Mouse (Mus musculus) spleen, postnatal 14 days (tissue): ENCODE results near the gene Ism1.

Experiments
- DNase-seq, 2 experiments: peaks; one replicate each; pipeline ENCODE4 v3.0.0; 2021 to 2022; ENCODE audit warnings: low spot score in 2 of 2

Gene Ism1

GRCm38 (mm10) chr2:139677809-139678274, at the start of gene Ism1:
Gene Ism1, plus strand, starts transcription at chr2:139678178.
- DNase-seq: no peak

- no peak for DNase-seq
Observed at GRCm38 (mm10) chr2:139628731-139629130, 49.2 kb upstream of the Ism1 start.

GRCm38 (mm10) chr2:139629653-139630052, 48.3 kb upstream of the Ism1 start:
- no peak for DNase-seq

GRCm38 (mm10) chr2:139634506-139634905, 43.5 kb upstream of the Ism1 start:
- no peak for DNase-seq

GRCm38 (mm10) chr2:139637861-139638260, 40.1 kb upstream of the Ism1 start:
- no peak for DNase-seq

- DNase-seq: no peak
Observed at GRCm38 (mm10) chr2:139641757-139642385, 36.1 kb upstream of the Ism1 start.

- no peak for DNase-seq
Observed at GRCm38 (mm10) chr2:139649518-139649917, 28.5 kb upstream of the Ism1 start.

- no peak for DNase-seq
Observed at GRCm38 (mm10) chr2:139656750-139657149, 21.2 kb upstream of the Ism1 start.

- DNase-seq: no peak
Observed at GRCm38 (mm10) chr2:139671838-139672237, 6.1 kb upstream of the Ism1 start.

GRCm38 (mm10) chr2:139672371-139672770, 5.6 kb upstream of the Ism1 start:
- no peak for DNase-seq

GRCm38 (mm10) chr2:139677065-139677762, 764 bp upstream of the Ism1 start:
- no peak for DNase-seq

GRCm38 (mm10) chr2:139678275-139679140, 530 bp downstream of the Ism1 start:
- DNase-seq: no peak

GRCm38 (mm10) chr2:139682540-139682939, 4.6 kb downstream of the Ism1 start:
- no peak for DNase-seq

- DNase-seq: no peak
Observed at GRCm38 (mm10) chr2:139689442-139690003, 11.5 kb downstream of the Ism1 start.

GRCm38 (mm10) chr2:139693521-139693920, 15.5 kb downstream of the Ism1 start:
- DNase-seq: no peak

GRCm38 (mm10) chr2:139694638-139695037, 16.7 kb downstream of the Ism1 start:
- DNase-seq: no peak

- DNase-seq: no peak
Observed at GRCm38 (mm10) chr2:139696578-139696977, 18.6 kb downstream of the Ism1 start.

- DNase-seq: no peak
Observed at GRCm38 (mm10) chr2:139700609-139701008, 22.6 kb downstream of the Ism1 start.

GRCm38 (mm10) chr2:139704951-139705350, 27.0 kb downstream of the Ism1 start:
- no peak for DNase-seq

GRCm38 (mm10) chr2:139708194-139708899, 30.4 kb downstream of the Ism1 start:
- no peak for DNase-seq

- no peak for DNase-seq
Observed at GRCm38 (mm10) chr2:139711640-139712039, 33.7 kb downstream of the Ism1 start.
